Mouse (Mus musculus) monocyte, adult 5-6 weeks (primary cell): Measurements from ENCODE around the gene Snrpa. TPM values are rescaled to one million over a fixed set of nuclear protein-coding genes. Genes with fewer than 3 reads are reported as not detected.
"Not testable (repeated sequence)": the region's sequence is repeated elsewhere in the genome, so short reads cannot be mapped to it uniquely, and the experiment has no call there.

ENCODE experiments used
- ATAC-seq: fragments of 153-309, 156-312 bp; replicated peaks from 2 replicates; pipeline ENCODE4 v1.8.0; 2017; ENCODE audit warnings: mild to moderate bottlenecking; ENCODE audit not compliant: low TSS enrichment, insufficient number of reproducible peaks, severe bottlenecking, poor library complexity, low FRiP score
- total RNA-seq: library from RNA; stranded (forward); fragments of 200-1000, 200-491, 200-594 nt; gene quantifications from 3 replicates; pipeline ENCODE4 v1.2.3, GENCODE M21; 2017

Snrpa gene
- total RNA-seq, result 29.2 to 37.2 TPM (median 29.4 TPM) in 3 replicates

DNA sequence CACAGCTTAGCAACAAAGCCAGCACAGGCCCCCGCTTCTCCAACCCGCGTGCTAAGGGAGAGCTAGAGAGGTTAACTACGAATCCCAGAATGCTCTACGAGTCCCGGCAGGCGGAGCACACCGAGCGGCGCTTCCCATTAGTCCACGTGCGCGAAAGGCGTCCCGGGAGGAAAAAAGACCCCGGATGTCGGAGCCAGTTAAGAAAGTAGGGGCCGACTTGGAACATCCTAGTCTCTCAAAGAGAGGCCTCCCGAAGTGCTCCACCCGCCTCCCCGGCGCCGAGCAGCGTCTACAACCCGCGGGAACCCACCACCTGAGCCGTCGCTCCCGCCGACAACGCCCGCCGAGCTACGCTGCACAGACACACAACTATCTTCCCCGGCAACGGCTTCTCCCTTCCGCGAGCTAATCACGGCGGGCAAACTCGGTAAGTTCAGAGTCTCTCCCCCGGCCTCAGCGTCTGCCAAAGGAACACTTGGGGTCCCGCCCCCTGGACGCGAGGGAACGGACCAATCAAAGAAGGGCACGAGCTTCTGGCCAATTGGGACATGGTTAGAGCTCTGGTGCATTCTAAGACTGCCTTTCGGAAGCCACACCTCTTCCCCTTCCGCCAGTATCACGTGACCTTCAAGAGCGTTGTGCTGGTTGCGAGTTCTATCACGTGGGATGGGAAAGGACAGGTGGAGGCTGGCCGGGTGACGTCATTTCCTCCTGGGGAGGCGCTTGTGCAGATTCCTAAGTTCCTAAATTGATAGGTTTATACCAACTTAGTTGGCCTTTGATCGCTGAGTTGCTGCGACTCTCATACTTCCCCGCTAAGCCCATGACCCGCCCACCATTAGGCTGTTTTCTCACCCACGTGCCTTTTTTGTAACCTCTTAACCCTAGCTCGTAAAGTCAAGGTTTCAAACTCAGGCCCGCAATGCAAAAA is at the start of gene Snrpa, which contains the start of gene BC024978:
Gene Snrpa, minus strand, starts transcription at position 591 of the 931 bp plus-strand sequence.
Gene BC024978, plus strand, starts transcription at position 101 of the 931 bp plus-strand sequence.
- ATAC-seq, result peak; percentile 92

DNA sequence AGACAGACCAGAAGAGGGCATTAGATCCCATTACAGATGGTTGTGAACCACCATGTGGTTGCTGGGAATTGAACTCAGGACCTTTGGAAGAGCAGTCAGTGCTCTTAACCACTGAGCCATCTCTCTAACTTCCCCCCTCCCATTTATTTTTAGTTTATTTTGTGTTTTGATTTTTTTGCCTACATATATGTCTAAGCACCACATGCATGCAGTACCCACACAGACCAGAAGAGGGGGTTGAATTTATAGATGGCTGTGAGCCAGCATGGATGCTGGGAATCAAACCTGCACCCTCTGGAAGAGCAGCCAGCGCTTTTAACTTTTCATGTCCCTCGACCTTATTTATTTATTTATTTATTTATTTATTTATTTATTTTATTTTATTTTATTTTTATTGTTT is 48.0 kb upstream of the Snrpa start:
- not testable (repeated sequence) for ATAC-seq

GRCm38 (mm10) chr7:27243211-27243610 is 47.1 kb upstream of the Snrpa start:
- ATAC-seq, result no peak

DNA sequence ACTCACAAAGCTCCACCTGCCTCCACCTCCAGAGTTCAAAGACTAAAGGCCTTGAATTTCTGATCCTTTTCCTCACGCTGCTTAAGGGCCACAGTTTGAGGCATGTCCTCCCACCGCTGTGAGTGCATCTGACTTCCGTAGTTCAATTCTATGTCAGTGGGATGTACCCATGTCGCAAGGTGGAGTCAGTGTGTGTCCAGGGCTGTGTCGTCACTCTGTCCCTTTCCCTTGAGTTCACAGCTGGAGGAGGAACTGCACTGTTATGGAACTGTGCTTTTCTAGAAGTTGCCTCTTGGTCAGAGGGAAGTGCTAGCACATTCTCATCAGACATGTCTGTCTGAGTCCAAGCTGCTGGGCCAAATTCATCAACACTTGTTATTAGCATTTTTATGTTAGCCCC is 42.5 kb upstream of the Snrpa start:
- ATAC-seq, result peak; percentile 60; the same call in 1 of the 2 replicates

DNA sequence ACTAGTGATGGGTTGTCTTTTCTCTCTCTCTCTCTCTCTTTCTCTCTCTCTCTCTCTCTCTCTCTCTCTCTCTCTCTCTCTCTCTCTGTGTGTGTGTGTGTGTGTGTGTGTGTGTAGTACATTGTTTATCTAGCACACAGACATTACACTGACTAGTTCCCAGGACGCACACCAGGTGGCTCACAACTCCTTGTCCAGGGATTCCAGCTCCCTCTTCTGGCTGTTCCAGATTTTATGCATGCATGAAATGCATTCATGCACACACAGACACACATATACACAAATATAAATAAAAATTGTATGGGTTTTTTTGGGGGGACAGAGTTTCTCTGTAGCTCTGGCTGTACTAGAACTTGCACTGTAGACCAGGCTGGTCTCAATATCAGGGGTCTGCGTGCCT is 41.5 kb upstream of the Snrpa start:
- no peak for ATAC-seq

- ATAC-seq, result no peak
Measured at GRCm38 (mm10) chr7:27235726-27236125, 39.7 kb upstream of the Snrpa start.

DNA sequence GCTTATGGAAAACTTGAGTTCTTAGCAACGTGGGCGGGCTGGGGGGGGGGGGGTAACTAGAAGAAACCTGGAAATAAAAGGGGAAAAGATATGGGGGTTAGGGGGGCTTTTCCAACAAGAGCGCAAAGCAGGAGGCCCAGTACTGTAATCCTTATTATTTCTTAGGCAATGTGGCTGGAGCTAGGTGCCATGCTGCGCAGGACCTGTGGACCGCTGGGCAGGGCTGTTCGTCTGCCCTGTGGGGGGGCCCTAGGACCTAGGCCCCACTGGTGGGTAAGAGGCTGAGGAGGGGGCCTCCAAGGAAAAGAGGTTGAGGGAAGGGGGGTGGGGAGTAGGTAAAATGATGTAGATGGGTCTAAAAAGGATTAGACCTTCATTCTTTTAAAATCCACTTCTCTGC is 37.2 kb upstream of the Snrpa start:
- ATAC-seq, result no peak

DNA sequence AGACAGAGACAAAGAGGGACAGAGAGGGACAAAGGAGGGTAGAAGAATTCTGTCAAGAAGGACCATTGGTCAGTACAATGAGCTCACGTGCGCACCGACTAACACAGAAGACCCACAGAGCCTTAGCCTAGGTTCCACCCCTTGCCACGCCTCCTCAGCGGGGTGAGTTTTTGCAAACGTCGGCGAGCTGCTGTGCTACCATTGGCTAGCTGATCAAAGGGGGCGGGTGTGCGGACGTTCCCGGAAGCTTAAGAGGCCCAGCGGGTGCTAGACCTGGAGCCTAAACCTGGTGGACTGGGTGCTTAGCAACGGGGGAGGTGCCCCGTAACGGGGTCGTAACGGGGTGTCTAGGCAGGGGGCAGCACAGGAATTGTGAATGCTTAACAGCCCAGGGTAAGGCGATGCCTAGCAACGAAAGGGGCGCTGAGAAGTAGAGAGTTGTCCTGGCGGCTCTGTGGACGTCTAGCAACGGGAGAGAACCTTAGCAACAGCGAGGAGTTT is 36.8 kb upstream of the Snrpa start, which contains the start of gene Coq8b:
Gene Coq8b, plus strand, starts transcription at position 243 of the 501 bp plus-strand sequence.
- peak; percentile 91 for ATAC-seq

DNA sequence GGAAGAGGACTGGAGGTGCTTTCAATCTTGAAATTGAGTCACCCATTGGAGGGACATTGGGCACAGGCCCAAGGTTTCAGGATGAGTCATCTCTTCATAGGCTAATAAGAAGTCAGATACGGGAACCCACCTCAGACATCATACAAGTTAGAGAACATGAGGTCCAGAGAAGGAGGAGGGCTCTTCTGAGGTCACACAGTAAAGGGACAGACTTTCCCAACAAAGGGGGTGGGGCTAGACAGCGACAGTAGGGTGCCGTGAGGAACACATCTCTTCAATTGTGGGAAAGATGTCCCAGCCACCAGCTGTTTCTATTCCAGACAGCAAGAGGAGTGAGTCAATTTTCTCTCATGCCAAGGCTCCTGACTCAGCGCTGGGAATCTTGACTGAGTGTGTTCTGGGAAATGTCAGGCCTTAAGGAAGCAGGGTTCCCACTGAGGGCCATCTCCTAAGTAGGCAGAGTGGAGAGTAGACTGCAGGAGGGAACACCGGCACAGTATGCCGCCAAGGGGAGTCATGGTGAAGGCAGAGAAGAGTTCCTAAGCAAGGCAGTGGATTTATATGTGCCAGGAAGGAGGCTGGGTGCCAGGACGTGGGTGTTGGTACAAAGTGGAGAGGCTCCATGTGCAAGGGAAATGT is 35.7 kb upstream of the Snrpa start:
- no peak for ATAC-seq

GRCm38 (mm10) chr7:27230781-27231180 is 34.7 kb upstream of the Snrpa start:
- no peak for ATAC-seq

GRCm38 (mm10) chr7:27228865-27229264 is 32.8 kb upstream of the Snrpa start:
- no peak for ATAC-seq

GRCm38 (mm10) chr7:27228281-27228821 is 32.3 kb upstream of the Snrpa start, which contains the start of gene Itpkc:
Gene Itpkc, minus strand, starts transcription at chr7:27228661.
- ATAC-seq, result peak; percentile 92

- ATAC-seq, result no peak
Measured at GRCm38 (mm10) chr7:27227676-27228075, 31.6 kb upstream of the Snrpa start.

- ATAC-seq, result no peak
Measured at GRCm38 (mm10) chr7:27227276-27227675, 31.2 kb upstream of the Snrpa start.

DNA sequence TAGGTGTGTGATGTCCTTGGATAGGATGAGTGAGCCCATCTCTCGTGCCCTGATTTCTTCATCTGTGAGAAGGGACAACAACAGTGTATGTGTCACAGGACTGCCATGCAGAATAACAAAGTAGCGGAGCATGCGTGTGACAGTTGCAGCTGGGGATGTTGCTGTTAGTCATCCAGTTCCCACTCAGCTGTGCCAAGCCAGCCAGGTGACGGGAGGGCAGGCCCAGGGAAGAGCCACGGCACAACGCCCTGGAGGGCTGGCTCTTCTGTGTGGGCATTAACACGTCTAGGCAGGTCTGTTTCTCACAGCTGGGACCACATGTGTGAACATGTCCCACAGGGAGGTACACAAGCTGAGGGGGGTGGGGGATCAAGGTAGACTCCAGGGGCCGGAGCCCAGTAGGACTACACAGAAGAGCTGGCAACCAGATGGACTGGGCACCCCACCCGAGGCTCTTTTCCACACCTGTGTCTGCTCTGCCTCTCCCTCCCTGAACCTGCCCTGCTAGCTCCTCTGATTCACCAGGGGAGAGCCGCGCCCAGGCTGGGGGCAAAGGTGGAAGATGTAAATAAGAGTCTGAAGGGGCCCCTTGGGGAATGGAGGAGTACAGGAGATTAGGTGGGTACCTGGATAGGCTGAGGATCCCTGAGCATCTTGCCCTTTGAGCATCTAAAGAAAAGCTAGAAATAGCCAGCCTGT is 29.0 kb upstream of the Snrpa start:
- ATAC-seq, result no peak

DNA sequence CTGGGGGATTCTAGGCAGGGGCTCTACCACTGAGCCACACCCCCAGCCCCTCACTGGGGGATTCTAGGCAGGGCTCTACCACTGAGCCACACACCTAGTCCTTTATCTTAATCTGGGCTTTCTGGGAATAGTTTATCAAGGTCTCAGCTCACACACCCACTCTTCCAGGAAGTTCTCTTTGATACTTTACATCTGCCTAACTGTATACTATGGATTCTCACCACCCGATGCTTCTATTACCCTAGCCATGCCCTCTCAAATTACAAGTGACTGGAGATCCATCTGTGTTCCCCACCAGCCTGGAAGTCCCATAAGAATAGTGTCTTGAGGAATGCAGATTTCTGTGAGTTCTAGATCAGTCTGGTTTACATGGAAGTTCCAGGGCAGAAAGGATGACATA is 26.5 kb upstream of the Snrpa start:
- no peak for ATAC-seq

DNA sequence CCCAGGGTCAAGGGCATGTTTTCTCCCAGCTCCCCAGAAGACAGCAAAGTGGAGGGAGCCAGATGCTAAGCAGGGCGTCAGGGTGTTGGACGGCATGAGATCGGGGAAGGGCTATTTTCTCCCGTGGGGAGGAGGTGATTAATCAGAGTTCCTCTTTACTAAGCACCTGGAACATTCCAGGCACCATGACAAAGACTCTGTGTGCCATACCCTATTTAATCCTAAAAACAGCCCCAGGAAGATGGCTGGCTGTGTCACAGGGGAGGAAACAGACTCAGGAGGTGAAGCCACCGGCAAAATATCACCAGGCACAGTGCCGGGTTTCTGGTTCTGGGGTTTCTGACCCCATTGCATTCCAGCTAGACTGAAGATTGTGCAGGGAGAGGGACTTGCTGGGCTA is 25.9 kb upstream of the Snrpa start:
- ATAC-seq, result no peak

GRCm38 (mm10) chr7:27219937-27220336 is 23.9 kb upstream of the Snrpa start:
- ATAC-seq, result no peak

GRCm38 (mm10) chr7:27218586-27218985 is 22.5 kb upstream of the Snrpa start:
- ATAC-seq, result no peak
